Mouse (Mus musculus) 3134 (cell line): Measurements from ENCODE around the gene Cpne1.
"Not testable (repeated sequence)": the region's sequence is repeated elsewhere in the genome, so short reads cannot be mapped to it uniquely, and the experiment has no call there.

ENCODE experiments used
- DNase-seq: peaks from one replicate; pipeline ENCODE4 v3.0.0-alpha.2; 2011; ENCODE audit warnings: low spot score; ENCODE audit not compliant: insufficient read length; ENCODE audit errors: extremely low read depth

The Cpne1 gene

DNA sequence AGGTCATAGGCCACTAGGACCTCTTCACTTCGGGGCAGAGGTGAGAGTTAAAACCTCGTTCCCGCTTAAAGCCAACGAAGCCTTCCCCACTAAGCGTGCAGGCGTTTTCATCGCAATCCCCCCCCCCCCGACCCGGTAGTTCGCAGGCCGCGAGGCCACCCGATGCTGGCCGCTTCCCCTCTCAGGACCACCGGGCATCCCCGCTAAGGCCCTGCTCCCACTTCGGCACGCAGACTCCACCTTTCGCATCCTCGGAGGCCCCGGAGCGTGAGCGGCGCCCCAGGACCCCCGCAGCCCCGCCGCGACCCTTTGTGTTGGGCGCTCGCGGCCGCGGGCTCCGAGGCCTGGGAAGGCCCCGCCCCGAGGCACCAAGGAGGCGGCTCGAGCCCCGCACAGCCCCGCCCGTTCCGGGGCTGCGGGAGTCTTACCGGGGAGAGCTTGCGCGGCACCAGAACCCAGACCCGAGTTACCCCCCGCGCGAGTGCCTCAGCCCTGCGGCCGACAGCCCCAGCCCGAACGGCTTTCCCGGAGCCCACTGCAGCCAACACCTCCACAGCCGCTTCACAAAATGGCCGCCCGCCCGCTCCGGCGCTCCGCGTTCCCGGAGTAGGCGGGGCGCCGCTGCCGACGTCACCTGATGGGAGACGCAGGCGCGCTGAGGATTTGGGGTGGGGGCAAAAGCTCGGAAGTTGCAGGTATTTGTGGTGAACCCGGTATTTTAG, at the start of gene Cpne1, which contains the start of gene Rbm12:
TSS of gene Cpne1 (minus strand) at position 608 of the 722 bp plus-strand sequence.
TSS of gene Rbm12 (minus strand) at position 621 of the 722 bp plus-strand sequence.
- DNase-seq: peak; percentile 92

DNA sequence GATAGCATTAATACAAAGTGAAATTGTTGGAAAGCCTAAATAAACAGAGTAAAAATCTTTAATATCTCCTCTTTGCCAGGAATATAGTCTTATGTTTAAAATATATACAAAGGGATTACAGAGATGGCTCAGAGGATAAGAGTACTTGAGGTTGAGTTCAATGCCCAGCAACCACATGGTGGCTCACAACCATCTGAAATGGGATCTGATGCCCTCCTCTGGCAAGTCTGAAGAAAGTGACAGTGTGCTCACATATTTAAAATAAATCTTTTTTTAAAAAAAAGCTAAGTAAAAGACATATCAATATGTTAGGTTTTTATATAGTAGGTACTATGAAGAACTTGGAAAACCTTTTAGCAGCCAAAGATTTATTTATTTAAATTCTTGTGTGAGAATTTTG, 39.8 kb upstream of the Cpne1 start:
- no peak for DNase-seq

DNA sequence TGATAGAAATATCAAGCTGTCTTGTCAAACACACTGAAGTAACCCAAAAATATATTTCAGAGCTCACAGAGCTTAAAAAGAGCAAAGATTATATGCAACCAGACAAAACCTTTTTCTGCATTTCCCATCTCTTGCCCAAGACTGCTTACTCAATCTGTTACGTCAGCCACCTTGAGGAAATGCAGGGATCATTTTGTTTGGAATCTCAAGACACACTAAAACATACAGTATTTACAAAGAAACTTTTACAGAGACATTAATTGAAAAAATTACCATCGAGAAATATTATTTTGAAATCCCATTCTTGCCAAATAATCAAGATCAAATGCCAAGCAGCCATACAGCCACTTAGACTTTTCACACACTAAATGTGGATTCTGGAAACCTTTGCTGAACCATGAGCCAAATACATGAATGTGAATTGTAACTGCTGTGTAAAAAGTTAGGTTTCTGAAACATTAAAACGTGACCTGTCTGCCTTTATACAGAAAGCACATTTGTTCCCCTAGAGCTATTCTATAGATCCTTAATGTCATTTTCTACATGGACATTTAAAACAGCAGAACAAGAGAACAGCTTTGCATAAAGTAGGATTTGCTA, 35.7 kb upstream of the Cpne1 start:
- DNase-seq: no peak

DNA sequence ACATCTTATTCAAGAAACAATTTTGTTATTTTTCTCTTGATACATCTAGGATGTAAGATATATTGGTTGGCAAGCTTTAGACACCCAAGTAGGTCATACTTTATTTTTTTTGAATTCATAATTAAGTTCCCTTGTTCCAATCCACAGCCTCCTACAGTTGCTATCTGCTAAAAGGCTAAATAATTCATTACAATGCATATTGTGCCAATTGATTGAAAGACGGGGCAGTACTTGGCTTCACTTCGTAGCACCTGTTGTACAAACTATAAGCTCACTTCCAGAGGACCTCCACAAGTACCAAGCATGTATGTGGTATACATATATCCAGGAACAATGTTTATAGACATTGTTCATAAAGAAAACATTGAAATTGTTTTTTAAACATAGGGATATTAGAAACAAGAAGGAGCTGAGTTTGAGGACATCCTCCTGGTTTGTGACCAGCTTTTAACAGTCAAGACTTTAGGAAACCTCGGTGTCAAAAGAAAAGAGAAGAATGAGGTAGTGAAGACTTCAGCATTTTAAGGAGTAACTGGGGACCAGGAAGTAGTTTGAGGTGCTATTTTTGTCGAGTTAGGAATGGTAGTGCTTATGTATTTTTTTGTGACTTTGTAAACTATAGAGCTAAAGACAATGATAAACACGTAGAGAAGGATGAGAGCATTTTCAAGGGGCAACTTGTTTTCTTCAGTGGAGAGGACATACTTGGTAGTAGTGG, 34.7 kb upstream of the Cpne1 start:
- no peak for DNase-seq

DNA sequence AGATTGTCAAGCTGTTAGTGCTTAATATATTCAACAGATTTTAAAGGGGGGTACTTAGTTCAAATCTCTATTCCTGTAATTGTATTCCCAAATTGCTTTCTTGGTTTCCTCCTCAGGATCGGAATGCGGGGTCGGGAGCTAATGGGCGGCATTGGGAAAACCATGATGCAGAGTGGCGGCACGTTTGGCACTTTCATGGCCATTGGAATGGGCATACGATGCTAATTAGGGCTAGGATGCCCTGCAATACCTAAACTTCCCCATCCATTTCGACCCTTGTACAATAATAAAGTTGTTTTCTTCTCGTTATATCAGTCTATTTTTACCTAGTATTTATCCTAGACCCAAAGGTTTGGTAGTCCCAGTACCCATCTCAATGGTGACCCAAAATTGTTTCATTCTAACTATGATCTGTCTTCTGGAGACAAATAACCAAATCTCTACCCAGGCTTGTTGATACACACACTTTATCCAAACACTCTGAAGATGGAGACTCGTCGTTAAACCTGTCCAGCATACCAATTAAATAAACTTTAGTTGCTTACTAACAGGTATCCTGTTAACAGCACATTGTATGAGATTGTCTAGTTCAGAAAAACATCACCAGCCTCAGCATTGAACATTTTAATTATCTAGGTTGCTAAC, 33.8 kb upstream of the Cpne1 start:
- no peak for DNase-seq

DNA sequence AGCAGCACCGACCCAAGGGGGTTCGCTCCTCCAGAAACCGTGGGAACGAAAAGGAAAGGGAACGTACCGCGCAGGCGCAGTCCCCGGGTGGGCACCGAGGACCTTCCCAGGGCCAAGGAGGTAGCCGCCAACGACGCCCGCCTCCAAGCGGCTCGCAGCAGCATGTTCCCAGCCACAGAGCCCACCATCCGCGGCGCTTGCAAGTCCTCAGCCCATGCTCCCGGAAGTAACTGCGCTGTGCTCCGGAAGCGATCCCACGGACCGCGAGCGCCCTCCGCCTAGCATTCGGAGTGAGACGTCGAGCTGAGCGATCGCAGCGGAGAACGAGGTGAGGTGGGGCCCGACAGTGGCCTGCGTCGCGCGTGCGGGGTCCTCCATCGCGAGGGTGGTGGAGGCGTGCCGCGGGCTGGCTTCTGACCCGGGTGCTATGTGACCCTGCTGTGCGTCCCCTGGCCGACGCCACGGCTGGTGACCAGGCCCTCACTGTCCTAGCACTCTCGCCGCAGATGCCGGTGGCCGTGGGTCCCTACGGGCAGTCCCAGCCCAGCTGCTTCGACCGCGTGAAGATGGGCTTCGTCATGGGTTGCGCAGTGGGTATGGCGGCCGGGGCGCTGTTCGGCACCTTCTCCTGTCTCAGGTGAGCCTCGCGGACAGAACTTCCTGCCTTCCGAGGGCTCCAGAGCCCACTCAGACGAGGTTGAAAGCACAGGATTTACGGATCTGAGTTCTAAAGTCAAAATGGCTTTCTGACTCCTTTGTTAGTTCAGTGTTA, 32.4 kb upstream of the Cpne1 start, which contains the start of the genes Romo1 and Nfs1:
TSS of gene Romo1 (plus strand) at position 87 of the 772 bp plus-strand sequence.
TSS of gene Nfs1 (minus strand) at position 234 of the 772 bp plus-strand sequence.
- DNase-seq: peak; percentile 97

DNA sequence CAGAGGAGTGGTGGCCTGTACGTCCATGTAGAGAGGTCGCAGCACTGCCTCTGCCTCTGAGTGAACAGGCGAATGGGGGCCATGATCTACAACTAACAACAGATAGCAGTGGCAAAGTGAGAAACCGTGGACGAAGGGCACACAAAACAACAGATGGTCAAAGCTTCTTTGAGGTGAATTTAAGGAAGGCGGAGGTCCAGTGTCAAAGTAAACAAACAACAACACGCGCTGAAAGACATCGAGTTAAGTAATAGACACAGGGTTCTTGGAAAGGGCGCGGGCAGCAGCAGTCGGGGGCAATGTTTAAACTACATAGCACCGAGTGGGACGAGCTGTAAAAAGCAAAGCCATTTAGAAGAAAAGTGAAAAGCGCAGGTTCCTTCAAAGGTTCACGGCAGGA, 31.6 kb upstream of the Cpne1 start:
- no peak for DNase-seq

DNA sequence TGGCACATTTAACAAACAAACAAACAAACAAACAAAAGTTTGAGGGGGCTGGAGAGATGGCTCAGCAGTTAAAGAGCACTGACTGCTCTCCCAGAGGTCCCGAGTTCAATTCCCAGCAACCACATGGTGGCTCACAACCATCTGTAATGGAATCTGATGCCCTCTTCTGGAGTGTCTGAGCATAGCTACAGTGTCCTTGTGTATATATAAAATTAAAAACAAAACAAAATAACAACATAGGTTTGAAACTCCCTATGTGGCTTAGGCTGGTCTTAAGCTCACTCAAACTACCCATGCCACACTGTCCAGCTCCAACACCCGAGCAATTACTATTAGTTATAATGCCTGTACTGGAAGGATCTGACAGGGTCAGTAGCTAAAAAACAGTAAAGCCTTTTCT, 31.1 kb upstream of the Cpne1 start:
- DNase-seq: no peak

DNA sequence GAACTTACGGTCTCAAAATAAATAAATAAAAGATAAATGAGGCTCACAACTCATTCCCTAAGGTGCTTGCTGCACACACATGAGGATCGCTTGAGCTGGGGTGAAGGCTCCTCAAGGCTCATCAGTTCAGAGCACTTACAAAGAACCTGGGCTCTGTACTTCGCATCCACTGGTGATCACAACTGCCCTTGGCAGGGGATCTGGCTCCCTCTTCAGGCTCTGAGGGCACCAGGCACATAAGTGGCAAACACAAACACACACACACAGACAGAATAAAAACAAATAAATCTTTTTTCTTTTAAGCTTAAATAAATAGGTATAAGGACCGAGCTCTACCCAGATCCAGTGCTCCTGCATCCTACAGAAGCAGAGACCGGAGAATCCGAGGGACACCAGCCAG, 23.9 kb upstream of the Cpne1 start:
- DNase-seq: no peak

DNA sequence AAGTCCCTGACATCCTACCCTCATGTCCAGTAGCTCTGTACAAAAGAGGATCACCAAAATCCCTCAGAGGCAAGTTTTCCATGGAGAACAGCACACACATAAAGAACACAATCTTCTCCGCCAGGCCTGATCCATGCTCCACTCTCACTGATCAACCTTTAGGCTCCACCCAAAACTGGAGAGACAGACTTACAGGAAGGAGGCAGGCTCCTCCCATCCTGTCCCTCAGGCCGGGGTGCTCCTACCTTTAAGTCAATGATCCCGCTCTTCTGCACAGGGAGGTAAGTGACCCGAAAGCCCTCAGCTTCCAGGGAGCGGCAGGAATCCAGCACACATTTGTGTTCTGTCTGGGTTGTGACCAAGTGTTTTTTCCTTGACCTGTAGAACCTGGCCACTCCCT, 22.4 kb upstream of the Cpne1 start:
- no peak for DNase-seq

DNA sequence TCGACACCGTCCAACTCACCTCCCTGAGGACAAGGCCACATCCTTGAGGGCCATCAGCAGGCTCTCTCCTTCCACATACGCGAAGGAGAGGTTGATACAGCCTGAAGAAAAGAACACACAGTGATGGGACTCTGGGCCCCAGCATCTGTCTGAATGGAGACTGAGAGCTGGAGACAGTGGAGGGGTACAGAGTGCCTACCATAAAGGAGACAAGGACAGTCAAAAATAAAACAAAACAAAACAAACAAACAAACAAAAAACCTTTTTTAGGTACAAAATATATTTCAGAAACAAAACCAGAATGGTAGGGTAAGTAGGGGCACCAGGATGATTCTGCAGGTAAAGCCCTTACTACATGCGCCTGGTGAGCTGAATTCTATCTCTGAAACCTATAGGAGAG, 15.2 kb upstream of the Cpne1 start, which contains the start of gene Gm28036:
TSS of gene Gm28036 (minus strand) at position 101 of the 400 bp plus-strand sequence.
- no peak for DNase-seq

DNA sequence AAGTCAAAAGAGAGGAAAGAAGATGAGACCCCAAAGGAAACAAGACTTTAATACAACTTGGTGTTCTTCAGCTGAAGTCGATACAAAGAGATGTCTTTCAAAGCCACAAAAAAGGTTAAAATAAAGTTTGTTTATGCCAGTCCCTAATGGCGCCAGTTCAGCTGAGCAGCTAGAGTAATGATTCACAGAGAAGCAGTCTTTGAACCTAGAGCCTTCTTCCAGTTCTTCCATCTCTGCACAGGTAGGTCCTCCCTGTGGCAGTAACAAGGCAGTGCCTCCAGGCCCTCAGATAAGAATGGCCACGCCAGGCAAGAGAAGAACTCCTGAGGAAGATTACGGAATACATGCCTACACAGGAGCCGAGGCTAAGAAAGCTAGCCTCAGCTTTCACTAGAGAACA, 12.0 kb upstream of the Cpne1 start:
- no peak for DNase-seq

DNA sequence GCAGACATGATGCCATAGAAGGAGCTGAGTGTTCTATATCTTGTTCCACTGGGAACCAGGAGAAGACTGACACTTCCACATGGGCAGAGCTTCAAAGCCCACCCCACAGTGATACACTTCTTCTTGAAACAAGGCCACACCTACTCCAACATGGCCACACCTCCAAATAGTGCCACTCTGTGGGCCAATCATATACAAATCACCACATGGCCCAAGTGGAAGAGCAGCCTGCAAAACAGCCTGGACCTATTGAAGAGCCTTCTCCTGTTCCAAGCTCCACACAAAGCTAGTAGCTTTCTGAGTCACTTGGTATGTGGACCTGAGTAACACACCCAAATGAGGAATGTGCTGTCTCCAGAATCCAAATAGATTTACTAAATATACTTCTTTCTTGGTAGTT, 7.8 kb upstream of the Cpne1 start:
- peak; percentile 72 for DNase-seq

DNA sequence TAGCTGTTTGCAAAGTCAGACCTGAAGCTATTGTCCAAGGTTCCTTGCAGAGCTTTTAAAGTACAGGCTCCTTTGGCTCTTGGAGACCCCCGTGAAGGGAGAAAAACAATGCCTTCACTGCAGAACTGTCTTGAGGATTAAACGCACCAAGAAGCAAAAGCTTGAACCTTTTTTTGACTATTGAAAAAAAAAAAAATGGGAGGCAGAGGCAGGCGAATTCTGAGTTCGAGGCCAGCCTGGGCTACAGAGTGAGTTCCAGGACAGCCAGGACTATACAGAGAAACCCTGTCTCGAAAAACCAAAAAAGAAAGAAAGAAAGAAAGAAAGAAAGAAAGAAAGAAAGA, 287 bp upstream of the Cpne1 start:
- not testable (repeated sequence) for DNase-seq

DNA sequence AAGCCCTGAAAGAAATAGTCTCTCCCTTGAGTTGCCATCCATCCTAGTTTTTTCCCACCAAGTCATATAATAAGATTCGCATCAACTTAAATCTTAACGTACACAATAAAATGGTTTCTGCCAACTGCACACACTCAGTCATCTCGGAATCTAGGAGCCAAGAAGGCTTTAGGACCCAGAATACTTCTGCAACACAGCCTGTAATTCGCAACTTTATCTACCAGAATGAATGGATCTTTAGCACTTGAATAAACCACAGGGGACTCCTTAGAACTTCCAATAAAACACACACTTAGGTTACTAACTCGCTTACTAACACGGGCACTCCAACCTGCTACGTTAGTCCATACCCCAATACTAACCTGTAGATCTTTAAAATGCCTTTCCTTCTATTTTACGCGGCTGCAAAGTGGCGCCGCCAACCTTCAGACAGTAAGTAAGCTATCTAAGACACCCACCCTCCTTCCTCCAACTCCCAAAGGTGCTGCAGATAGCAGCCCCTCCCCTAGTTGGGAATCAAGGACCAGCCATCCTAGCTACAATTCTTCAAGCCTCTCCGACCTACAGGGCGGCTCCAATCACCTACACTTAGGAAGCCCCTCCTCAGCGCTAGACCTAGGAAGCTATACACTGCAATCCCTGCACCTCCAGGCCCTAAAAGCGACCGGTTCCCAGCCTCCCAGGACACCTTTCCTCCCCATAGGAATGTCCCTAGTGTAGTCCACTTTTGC, 973 bp downstream of the Cpne1 start:
- DNase-seq: no peak

DNA sequence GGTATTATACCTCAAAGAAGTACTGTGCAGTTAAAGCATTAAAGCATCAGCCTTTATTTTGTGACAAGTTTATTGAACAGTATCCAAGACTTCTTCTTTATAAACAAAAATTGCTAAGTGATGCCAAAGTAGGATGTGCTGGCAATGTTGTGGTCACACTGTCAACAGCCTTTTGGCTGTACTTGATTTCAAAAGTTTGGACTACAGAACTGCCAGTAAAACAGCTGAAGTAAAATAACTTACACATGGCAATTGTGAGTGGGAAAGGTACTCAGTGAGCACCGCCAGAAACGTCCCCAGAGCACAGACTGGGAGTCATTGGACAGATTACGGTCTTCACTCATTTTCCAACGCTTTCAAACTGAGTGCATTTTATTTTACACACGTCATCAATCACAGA, 19.8 kb downstream of the Cpne1 start:
- DNase-seq: no peak

DNA sequence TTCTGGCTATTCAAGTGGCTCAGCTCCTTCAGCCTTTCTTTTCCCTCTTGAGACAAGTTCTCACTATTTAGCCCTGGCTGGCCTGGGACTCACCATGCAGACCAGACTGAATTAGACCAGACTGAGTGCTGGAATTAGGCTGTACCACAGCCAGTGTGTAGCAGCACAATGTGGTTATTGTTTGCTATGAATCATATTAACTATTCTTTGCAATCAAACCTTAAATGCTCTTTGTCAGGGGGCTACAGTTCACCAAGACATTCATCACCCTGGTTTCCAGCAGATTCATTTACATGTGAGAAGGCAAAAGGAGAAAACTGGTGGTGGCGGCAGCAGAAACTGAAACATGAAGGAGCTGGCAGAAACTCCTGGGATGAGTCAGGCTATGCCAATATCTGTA, 22.0 kb downstream of the Cpne1 start:
- DNase-seq: no peak

DNA sequence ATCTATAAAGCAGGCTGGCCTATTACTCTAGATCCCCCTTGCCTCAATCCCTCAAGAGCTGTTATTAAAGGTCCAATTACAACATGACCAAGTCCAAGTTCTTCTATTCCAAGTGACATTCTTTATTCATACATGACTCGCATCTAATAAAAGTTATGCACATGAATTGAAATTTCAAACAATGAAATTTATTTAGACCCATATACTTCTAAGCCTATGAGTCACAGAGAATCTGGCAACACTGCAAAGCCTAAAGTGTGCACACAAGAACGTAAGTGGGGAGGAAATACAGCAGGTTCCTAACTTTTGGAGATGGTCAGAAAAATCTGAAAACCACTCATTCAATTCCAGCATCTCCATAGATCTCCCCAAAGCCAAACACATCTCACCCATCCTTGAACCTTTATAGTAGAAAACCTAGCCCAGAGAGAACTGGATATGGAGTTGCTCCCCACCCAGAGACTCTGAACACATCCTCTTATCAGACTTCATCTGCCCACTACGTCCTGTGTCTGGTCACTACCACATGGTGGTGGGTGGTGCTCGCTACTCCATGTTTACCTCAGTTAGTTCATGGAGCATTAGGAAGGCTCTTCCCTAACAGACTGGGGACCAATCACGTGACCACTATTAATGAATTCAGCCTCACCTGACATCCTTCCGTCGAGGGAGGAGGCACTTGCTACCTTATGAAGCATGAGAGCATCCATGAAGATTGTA, 24.2 kb downstream of the Cpne1 start:
- DNase-seq: no peak

DNA sequence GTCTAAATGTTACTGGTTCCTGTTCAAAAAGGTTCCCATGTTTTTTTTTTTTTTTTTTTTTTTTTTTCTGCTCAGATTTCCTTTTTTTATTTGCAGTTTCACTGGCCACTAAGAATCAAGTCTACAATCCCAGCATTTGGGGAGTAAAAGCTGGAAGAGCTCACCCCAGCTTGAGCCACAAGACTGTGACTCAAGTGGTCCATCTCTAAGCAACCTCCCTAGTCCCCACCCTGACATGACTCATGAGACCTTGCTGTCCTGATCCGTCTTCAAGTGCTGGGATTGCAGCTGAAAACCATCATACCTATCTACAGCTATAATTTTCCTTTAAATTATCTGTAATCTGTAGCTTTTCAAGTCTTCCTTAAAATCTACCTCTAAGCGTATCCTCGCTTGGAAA, 27.2 kb downstream of the Cpne1 start:
- no peak for DNase-seq
